Mouse (Mus musculus) ES-Bruce4 (cell line): ENCODE measurements around the gene Dera.

Experiments
- CTCF ChIP-seq: IDR thresholded peaks from one replicate; pipeline ENCODE4 v1.8.1; 2011; ENCODE audit warnings: low read depth, low read length
- EP300 ChIP-seq: IDR thresholded peaks from 2 replicates; pipeline ENCODE4 v1.6.1; 2011; ENCODE audit warnings: low read depth, low read length; ENCODE audit not compliant: insufficient read depth
- POLR2A ChIP-seq: IDR thresholded peaks from one replicate; pipeline ENCODE4 v1.8.1; 2011; ENCODE audit warnings: low read length; ENCODE audit not compliant: insufficient read depth

DNA sequence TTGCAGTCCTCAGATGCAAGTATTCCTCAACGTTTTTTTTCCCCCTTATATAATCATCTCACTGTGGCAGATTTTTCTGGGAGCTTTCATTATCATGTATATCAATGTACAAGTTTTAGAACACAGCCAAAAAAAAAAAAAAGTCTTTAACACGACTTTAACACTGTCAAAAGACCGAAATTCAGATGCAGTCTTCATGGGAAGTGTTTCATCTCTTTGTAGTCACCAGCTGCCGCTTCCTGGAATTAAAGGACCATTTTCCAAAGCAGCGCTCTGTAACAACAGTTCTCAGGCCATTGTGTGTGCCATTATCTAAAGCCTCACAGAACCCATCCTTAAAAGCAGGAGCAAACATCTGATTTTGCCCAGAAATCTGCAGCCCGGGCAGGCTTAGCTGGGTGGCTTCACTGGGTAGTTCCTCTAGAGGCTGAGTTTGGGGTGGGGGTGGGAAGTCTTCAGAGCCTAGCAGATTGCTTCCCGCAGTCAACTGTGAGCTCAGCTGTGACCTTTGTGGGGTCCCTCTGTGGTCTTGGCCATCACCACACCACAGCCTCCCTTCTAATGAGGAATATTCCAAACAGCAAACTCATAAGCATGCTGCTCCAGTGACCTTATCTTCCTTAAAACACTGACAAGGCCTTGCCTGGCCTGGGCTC, 41.6 kb upstream of the Dera start:
- TF ChIP-seq CTCF (no peak), EP300 (no peak), POLR2A (no peak)
